Mouse (Mus musculus): ENCODE measurements at regions not wholly inside any gene's neighbourhood (a gene's known extent, or its start where the extent isn't known, plus 50 kb on each side); places are given as distances from the start of the nearest gene placed in this dataset.

DNA sequence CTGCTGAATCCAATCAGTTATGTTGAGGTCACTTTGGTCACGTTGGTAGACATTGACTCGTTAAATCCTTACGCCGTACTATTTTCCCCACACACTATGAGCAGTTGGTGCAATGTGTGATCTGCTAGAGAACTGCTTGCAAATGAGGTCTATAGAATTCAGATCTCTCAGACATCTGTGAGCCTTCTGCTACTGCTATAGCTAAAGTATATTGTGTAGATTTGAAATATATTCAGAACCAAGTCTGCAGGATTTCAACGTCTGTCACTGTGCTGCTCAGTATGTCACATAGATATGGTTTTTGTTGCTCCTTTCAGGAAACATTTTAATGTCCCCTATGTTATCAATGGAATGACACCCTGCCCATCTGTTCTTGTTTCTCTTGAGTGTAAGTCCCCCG, 182.4 kb upstream of the Car8 start:
- Histone ChIP-seq H3K9me3 (replicated peaks; ENCODE audit: control insufficient read depth, low read length) (no peaks in the 10 kb centered on the region), H3K4me3 (ENCODE audit: low read depth, low read length) (no peak overlapping the region), H3K27me3 (ENCODE audit: control insufficient read depth, insufficient read depth, low read depth, low read length) (no peaks in the 10 kb centered on the region), H3K27ac (ENCODE audit: low read length) (no peak overlapping the region), H3K4me1 (ENCODE audit: control insufficient read depth, low read depth, low read length) (peaks cover 4% of the 10 kb centered on the region; the same call in 1 of the 2 replicates), H3K4me2 (ENCODE audit: low read depth, low read length) (no peak overlapping the region), H3K9ac (ENCODE audit: low read depth, low read length) (no peak overlapping the region), H3K36me3 (ENCODE audit: control insufficient read depth, insufficient read depth) (no peaks in the 10 kb centered on the region)
- ATAC-seq (ENCODE audit: low read depth), result no peak
- WGBS (ENCODE audit: insufficient replicate concordance), result 66% methylated on average over 6 of the region's 6 CpGs

DNA sequence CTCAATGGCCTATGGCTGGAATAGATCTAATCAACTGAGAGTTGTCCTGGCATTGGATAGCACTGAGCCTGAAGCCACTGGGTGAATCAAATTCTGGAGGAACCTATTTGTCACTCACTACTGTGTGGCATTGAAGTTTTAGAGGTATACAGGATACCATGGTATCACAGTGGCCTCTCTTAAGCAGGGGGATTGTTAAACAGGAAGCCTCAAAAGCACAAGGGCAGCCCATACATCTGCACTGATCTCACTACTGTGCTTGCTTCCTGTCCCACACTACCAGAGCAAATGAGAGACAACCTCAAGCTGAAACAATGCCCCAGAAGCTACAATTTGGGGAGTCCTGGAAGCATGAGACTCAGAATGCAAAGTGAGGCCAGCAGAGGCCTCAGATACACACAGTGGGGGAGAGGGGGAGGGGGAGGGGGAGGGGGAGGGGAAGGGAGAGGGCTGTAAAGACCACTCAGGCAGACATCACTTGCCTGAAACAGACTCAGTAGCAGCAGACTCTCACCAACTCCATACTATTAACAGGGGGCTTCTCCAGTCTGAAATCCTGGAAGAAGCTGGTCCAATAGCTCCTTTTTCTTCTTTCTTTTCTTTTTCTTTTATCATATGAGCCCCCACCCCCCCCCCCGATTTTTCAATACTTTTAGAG, 179.7 kb upstream of the Car8 start:
- Histone ChIP-seq H3K27ac (ENCODE audit: low read length) (no peak overlapping the region), H3K9me3 (replicated peaks; ENCODE audit: control insufficient read depth, low read length) (no peaks in the 10 kb centered on the region), H3K36me3 (ENCODE audit: control insufficient read depth, insufficient read depth) (no peaks in the 10 kb centered on the region), H3K4me2 (ENCODE audit: low read depth, low read length) (no peak overlapping the region), H3K4me1 (ENCODE audit: control insufficient read depth, low read depth, low read length) (peaks cover 4% of the 10 kb centered on the region; the same call in 1 of the 2 replicates), H3K9ac (ENCODE audit: low read depth, low read length) (no peak overlapping the region), H3K4me3 (ENCODE audit: low read depth, low read length) (no peak overlapping the region), H3K27me3 (ENCODE audit: control insufficient read depth, insufficient read depth, low read depth, low read length) (no peaks in the 10 kb centered on the region)
- ATAC-seq (ENCODE audit: low read depth), result no peak
- WGBS (ENCODE audit: insufficient replicate concordance), result 14% methylated on average over 1 of the region's 1 CpGs

DNA sequence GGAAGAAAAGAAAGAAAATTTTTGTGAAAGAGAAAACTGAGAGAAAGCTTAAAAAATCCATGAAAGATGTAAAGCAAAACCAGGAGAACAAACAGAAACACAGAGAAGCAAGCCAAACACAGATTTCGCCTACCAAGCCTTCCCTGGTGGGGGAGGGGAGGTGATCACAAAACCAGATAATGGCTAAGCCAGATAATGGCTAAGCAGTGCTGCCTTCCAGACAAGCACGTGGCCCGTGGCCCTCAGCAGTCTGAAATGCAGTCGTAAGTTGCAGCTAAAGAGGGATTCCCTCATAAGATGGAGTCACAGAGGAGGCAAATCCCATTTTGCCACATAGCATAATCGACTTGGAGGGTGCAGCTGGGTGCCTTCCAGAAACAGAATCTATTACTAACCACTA, 179.0 kb upstream of the Car8 start:
- Histone ChIP-seq H3K4me2 (ENCODE audit: low read depth, low read length) (no peak overlapping the region), H3K36me3 (ENCODE audit: control insufficient read depth, insufficient read depth) (no peaks in the 10 kb centered on the region), H3K27me3 (ENCODE audit: control insufficient read depth, insufficient read depth, low read depth, low read length) (no peaks in the 10 kb centered on the region), H3K9me3 (replicated peaks; ENCODE audit: control insufficient read depth, low read length) (no peaks in the 10 kb centered on the region), H3K4me3 (ENCODE audit: low read depth, low read length) (no peak overlapping the region), H3K4me1 (ENCODE audit: control insufficient read depth, low read depth, low read length) (peaks cover 4% of the 10 kb centered on the region; the same call in 1 of the 2 replicates), H3K9ac (ENCODE audit: low read depth, low read length) (no peak overlapping the region), H3K27ac (ENCODE audit: low read length) (no peak overlapping the region)
- WGBS (ENCODE audit: insufficient replicate concordance), result 21% methylated on average over 5 of the region's 5 CpGs
- ATAC-seq (ENCODE audit: low read depth), result no peak

DNA sequence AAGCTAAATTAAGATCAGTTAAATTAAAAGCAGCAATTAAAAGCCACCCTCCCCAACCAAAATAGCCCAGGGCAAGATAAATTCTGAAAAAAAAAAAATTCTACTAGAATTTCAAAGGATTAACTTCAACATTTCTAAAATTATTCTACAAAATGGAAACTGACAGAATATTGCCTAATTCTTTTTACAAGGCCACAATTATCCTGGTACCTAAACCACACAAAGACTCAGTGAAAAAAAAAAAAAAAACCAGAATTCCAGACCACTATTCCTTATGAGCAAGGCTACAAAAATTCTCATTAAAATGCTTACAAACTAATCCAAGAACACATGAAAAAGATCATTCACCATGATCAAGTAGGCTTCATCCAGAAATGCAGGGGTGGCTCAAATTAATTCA, 174.5 kb upstream of the Car8 start:
- ATAC-seq (ENCODE audit: low read depth), result no peak
- H3K9me3 ChIP-seq (replicated peaks; ENCODE audit: control insufficient read depth, low read length), result no peaks in the 10 kb centered on the region

DNA sequence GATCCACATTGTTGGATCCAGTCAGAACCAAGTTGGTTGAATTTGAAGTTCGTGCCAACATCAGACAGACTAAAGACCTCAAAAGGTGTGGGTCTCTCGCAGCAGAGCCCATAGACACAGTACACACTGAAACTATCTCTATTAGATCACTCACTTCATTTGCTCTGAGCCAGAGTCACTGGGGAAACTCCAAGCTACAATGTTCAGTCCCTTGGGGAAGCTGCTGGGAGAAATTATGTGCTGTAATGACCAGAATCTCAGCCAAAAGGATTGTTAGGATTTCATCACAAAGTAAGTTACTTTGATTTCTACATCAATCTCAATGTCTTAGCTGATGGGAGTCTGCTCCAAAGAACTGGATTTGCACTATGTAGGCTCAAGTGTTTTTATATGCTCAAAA, 161.2 kb upstream of the Car8 start:
- Histone ChIP-seq H3K9ac (ENCODE audit: low read depth, low read length) (no peak overlapping the region), H3K27ac (ENCODE audit: low read length) (no peak overlapping the region), H3K4me1 (ENCODE audit: control insufficient read depth, low read depth, low read length) (no peaks in the 10 kb centered on the region), H3K9me3 (replicated peaks; ENCODE audit: control insufficient read depth, low read length) (no peaks in the 10 kb centered on the region), H3K4me2 (ENCODE audit: low read depth, low read length) (no peak overlapping the region), H3K4me3 (ENCODE audit: low read depth, low read length) (no peak overlapping the region), H3K27me3 (ENCODE audit: control insufficient read depth, insufficient read depth, low read depth, low read length) (no peaks in the 10 kb centered on the region), H3K36me3 (ENCODE audit: control insufficient read depth, insufficient read depth) (peaks cover 2% of the 10 kb centered on the region; the same call in 1 of the 2 replicates)
- 56% methylated on average over 2 of the region's 2 CpGs for WGBS (ENCODE audit: insufficient replicate concordance)
- no peak for ATAC-seq (ENCODE audit: low read depth)

More for the DNA sequence above, 174.5 kb upstream of the Car8 start:
- peaks cover 4% of the 10 kb centered on the region; the same call in 1 of the 2 replicates for H3K4me1 ChIP-seq (ENCODE audit: control insufficient read depth, low read depth, low read length)
- H3K4me3 ChIP-seq (ENCODE audit: low read depth, low read length), result no peak overlapping the region
- H3K4me2 ChIP-seq (ENCODE audit: low read depth, low read length), result no peak overlapping the region
- no peaks in the 10 kb centered on the region for H3K27me3 ChIP-seq (ENCODE audit: control insufficient read depth, insufficient read depth, low read depth, low read length)
- no peak overlapping the region for H3K9ac ChIP-seq (ENCODE audit: low read depth, low read length)
- H3K27ac ChIP-seq (ENCODE audit: low read length), result no peak overlapping the region
- H3K36me3 ChIP-seq (ENCODE audit: control insufficient read depth, insufficient read depth), result no peaks in the 10 kb centered on the region

DNA sequence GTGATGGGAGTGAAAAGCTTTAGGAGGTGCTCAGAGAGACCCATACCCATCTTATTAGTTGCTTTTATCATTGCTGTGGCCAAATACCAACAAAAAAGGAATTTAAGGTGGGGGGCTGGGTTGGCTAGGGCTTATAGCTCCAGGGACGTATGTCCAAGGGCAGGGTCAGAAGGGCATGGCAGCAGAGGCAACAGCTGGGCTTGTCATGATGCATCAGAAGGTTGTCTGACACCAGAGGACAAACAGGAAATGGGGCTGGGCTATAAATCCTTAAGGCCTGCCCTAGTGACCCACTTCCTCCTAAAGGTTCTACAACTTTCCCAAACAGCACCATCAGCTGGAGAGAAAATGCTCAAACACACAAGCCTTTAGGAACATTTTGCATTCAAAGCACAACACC, 160.6 kb upstream of the Car8 start:
- Histone ChIP-seq H3K9ac (ENCODE audit: low read depth, low read length) (no peak overlapping the region), H3K4me2 (ENCODE audit: low read depth, low read length) (no peak overlapping the region), H3K4me3 (ENCODE audit: low read depth, low read length) (no peak overlapping the region), H3K4me1 (ENCODE audit: control insufficient read depth, low read depth, low read length) (no peaks in the 10 kb centered on the region), H3K27me3 (ENCODE audit: control insufficient read depth, insufficient read depth, low read depth, low read length) (no peaks in the 10 kb centered on the region), H3K27ac (ENCODE audit: low read length) (no peak overlapping the region), H3K36me3 (ENCODE audit: control insufficient read depth, insufficient read depth) (peaks cover 2% of the 10 kb centered on the region; the same call in 1 of the 2 replicates), H3K9me3 (replicated peaks; ENCODE audit: control insufficient read depth, low read length) (no peaks in the 10 kb centered on the region)
- ATAC-seq (ENCODE audit: low read depth), result no peak
- WGBS (ENCODE audit: insufficient replicate concordance), result 52% methylated on average over 1 of the region's 1 CpGs

DNA sequence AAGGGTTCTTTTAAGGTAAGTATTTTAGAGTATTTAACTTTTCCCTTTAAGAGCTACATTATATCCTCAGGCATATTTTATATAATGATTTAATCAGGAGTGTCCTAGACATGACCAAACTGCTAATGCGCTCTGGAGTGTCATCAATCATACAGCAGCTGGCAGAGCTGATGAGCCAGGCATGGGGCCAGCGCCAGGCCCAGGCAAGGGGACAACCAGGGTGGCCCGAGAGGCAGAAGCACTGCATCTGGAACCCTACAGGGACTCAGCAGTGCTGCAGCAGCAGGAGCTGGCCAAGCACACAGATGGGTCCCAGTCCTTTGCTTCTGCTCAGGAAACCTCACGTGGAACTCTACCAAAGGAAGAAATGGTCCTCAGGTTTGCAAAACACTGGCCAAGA, 160.1 kb upstream of the Car8 start:
- no peaks in the 10 kb centered on the region for H3K4me1 ChIP-seq (ENCODE audit: control insufficient read depth, low read depth, low read length)
- H3K27ac ChIP-seq (ENCODE audit: low read length), result no peak overlapping the region
- H3K4me3 ChIP-seq (ENCODE audit: low read depth, low read length), result no peak overlapping the region
- 62% methylated on average over 4 of the region's 4 CpGs for WGBS (ENCODE audit: insufficient replicate concordance)
- no peaks in the 10 kb centered on the region for H3K27me3 ChIP-seq (ENCODE audit: control insufficient read depth, insufficient read depth, low read depth, low read length)
- H3K9me3 ChIP-seq (replicated peaks; ENCODE audit: control insufficient read depth, low read length), result no peaks in the 10 kb centered on the region
- peaks cover 2% of the 10 kb centered on the region; the same call in 1 of the 2 replicates for H3K36me3 ChIP-seq (ENCODE audit: control insufficient read depth, insufficient read depth)
- ATAC-seq (ENCODE audit: low read depth), result no peak
- no peak overlapping the region for H3K9ac ChIP-seq (ENCODE audit: low read depth, low read length)
- no peak overlapping the region for H3K4me2 ChIP-seq (ENCODE audit: low read depth, low read length)

DNA sequence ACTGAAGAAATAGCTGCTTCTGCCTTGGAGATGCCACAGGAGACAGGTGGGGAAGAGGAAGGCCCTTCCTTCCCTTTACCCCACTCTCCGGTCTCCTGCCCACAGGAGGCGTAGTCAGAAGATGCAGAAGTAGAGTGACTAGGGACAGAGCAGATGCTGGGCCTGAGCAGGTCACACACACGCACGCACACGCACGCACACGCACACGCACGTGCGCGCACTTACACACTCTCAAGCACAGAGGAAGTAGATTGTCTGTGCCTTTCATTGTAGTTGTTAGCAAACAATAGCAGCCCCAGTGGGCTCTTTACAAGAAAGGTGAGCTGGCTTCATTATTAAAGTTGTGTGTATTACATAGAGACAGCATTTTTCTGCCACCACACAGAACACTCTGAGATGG, 144.3 kb upstream of the Car8 start:
- H3K27me3 ChIP-seq (ENCODE audit: control insufficient read depth, insufficient read depth, low read depth, low read length), result no peaks in the 10 kb centered on the region
- no peak overlapping the region for H3K27ac ChIP-seq (ENCODE audit: low read length)
- 79% methylated on average over 11 of the region's 11 CpGs for WGBS (ENCODE audit: insufficient replicate concordance)
- H3K4me3 ChIP-seq (ENCODE audit: low read depth, low read length), result no peak overlapping the region
- ATAC-seq (ENCODE audit: low read depth), result no peak
- H3K9me3 ChIP-seq (replicated peaks; ENCODE audit: control insufficient read depth, low read length), result no peaks in the 10 kb centered on the region
- H3K36me3 ChIP-seq (ENCODE audit: control insufficient read depth, insufficient read depth), result no peaks in the 10 kb centered on the region
- no peak overlapping the region for H3K4me2 ChIP-seq (ENCODE audit: low read depth, low read length)
- no peaks in the 10 kb centered on the region for H3K4me1 ChIP-seq (ENCODE audit: control insufficient read depth, low read depth, low read length)
- no peak overlapping the region for H3K9ac ChIP-seq (ENCODE audit: low read depth, low read length)

DNA sequence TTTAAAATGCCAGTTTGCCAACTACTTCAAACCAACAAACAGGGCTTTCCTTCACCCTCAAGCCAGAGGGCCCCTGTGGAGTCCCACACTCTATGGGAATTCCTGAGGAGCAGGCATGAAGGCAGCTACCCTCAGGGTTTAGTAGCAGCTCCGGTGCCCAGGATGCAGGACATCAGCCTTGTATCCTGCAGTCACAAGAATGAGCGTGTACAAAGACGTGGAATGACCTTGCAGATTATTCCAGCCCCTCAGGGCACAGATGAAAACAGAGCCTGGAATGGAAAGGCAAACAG, 143.2 kb upstream of the Car8 start:
- no peak overlapping the region for H3K9ac ChIP-seq (ENCODE audit: low read depth, low read length)
- no peak overlapping the region for H3K4me2 ChIP-seq (ENCODE audit: low read depth, low read length)
- H3K27ac ChIP-seq (ENCODE audit: low read length), result no peak overlapping the region
- no peak for ATAC-seq (ENCODE audit: low read depth)
- H3K4me3 ChIP-seq (ENCODE audit: low read depth, low read length), result no peak overlapping the region
- no peaks in the 10 kb centered on the region for H3K36me3 ChIP-seq (ENCODE audit: control insufficient read depth, insufficient read depth)
- no peaks in the 10 kb centered on the region for H3K4me1 ChIP-seq (ENCODE audit: control insufficient read depth, low read depth, low read length)
- WGBS (ENCODE audit: insufficient replicate concordance), result 48% methylated on average over 3 of the region's 3 CpGs
- H3K27me3 ChIP-seq (ENCODE audit: control insufficient read depth, insufficient read depth, low read depth, low read length), result no peaks in the 10 kb centered on the region
- no peaks in the 10 kb centered on the region for H3K9me3 ChIP-seq (replicated peaks; ENCODE audit: control insufficient read depth, low read length)

Measured in liver, embryonic 16.5 days (tissue).